Mouse (Mus musculus) C2C12 (cell line): Measurements from ENCODE around the gene Cfap299.

ENCODE experiments used
- CTCF ChIP-seq: IDR thresholded peaks from one replicate; pipeline ENCODE4 v1.5.1; 2011; ENCODE audit not compliant: control insufficient read depth, insufficient read depth, insufficient read length
- FOSL1 ChIP-seq: IDR thresholded peaks from one replicate; pipeline ENCODE4 v1.8.0; 2011; ENCODE audit warnings: mild to moderate bottlenecking, low read length; ENCODE audit not compliant: poor library complexity, insufficient read depth, severe bottlenecking
- MAX ChIP-seq: IDR thresholded peaks from one replicate; pipeline ENCODE4 v1.6.1; 2011; ENCODE audit warnings: mild to moderate bottlenecking, control low read depth
- MYOD1 ChIP-seq: IDR thresholded peaks from one replicate; pipeline ENCODE4 v1.6.1; 2011; ENCODE audit warnings: low read depth; ENCODE audit not compliant: control insufficient read depth, insufficient read length
- USF1 ChIP-seq: IDR thresholded peaks from one replicate; pipeline ENCODE4 v1.6.1; 2011; ENCODE audit warnings: low read depth, mild to moderate bottlenecking, control low read depth, moderate library complexity

DNA sequence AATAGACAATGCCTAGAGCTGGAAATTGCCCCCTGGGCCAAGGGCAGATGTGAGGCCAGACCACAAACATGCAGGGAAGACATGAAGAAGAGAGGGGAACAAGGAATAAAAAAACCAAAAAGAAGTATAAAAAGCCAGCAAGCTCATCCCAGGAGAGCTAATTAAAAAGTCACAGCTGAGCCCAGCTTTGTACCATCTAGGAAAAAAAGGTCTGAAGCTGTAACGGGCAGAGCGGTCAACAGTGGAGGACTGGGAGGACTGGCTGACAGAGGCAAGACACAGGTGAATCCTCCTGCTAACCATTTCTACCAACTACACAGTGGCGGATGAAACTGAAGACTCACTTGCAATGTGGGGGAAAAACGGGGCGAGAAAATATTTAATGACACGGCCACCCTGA is 505.2 kb downstream of the Cfap299 start:
- no peak for TF ChIP-seq CTCF
- no peak for TF ChIP-seq USF1
- TF ChIP-seq MAX, result no peak
- no peak for TF ChIP-seq MYOD1
- TF ChIP-seq FOSL1, result no peak
